Mouse (Mus musculus): ENCODE data around the gene Smagp.

DNA sequence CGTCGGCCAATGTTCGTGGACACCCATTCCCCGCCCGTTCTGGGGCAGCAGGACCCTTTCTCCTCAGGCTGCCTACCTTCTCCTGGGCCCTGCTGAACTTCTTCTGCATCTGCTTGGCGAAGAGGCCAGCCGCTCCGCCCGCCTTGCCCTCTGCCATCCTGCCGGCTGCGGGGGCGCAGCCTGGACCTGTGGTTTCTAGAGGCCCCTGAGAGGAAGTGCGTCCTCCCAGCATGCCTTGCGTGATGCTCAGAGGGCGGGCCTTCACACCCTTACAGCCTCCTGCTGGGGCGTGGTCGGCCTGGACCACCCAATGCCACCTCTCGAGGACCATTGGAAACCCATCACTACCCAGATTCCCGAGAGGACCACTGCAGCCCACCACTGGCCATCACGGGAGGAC lies 32.6 kb upstream of the Smagp start, which contains the start of gene Bin2:
- TF ChIP-seq POLR2A (IDR thresholded peaks at IDR 0.05; ENCODE audit: borderline replicate concordance, low read depth, low read length) (peak; percentile 77; the same call in 1 of the 2 replicates), CTCF (IDR thresholded peaks at IDR 0.05; ENCODE audit: low read depth, low read length) (no peak)

All from bone marrow macrophage, adult 2 months (primary cell).